Mouse (Mus musculus): Measurements from ENCODE around the gene Hist1h2ae. TPM values are rescaled to one million over a fixed set of nuclear protein-coding genes. Genes with fewer than 3 reads are reported as not detected.

Hist1h2ae gene
- polyA plus RNA-seq, 1 experiment from 2014 or later = 11.7 TPM

Small RNA genes lying within 50 kb of the gene (microRNA-seq; reads per million reads assigned to microRNA genes)
- not detected for gene Gm44297
- gene Gm44359 = not detected
- not detected for gene Gm44394

Other genes with a start within 250 kb of the Hist1h2ae start
- gene Zfp322a, start 202.0 kb downstream of the Hist1h2ae start, polyA plus RNA-seq (2014; fragmentation: Nextera tagmentation; extraction: Ambion mirVana) = 51.9 and 59.8 TPM in 2 replicates
- 8.8 and 9.5 TPM in 2 replicates for gene Abt1, start 147.4 kb downstream of the Hist1h2ae start, polyA plus RNA-seq (2014; fragmentation: Nextera tagmentation; extraction: Ambion mirVana)
- 0.17 TPM in 1 of 2 replicates, not detected in the other for gene Btn1a1, start 105.3 kb downstream of the Hist1h2ae start, polyA plus RNA-seq (2014; fragmentation: Nextera tagmentation; extraction: Ambion mirVana)
- not detected in 2 replicates for gene Btn2a2, start 82.4 kb downstream of the Hist1h2ae start, polyA plus RNA-seq (2014; fragmentation: Nextera tagmentation; extraction: Ambion mirVana)
- 1.7 and 2.1 TPM in 2 replicates for gene Hist1h4h, start 40.2 kb downstream of the Hist1h2ae start, polyA plus RNA-seq (2014; fragmentation: Nextera tagmentation; extraction: Ambion mirVana)
- gene Hist1h2af, start 37.3 kb downstream of the Hist1h2ae start, polyA plus RNA-seq (2014; fragmentation: Nextera tagmentation; extraction: Ambion mirVana) = not detected in 2 replicates
- 0.72 TPM in 1 of 2 replicates, not detected in the other for gene Hist1h3g, start 35.8 kb downstream of the Hist1h2ae start, polyA plus RNA-seq (2014; fragmentation: Nextera tagmentation; extraction: Ambion mirVana)
- 0.33 TPM in 1 of 2 replicates, not detected in the other for gene Hist1h2bh, start 27.8 kb downstream of the Hist1h2ae start, polyA plus RNA-seq (2014; fragmentation: Nextera tagmentation; extraction: Ambion mirVana)
- 0.52 TPM in 1 of 2 replicates, not detected in the other for gene Hist1h3f, start 27.2 kb downstream of the Hist1h2ae start, polyA plus RNA-seq (2014; fragmentation: Nextera tagmentation; extraction: Ambion mirVana)
- not detected in 2 replicates for gene Hist1h4f, start 19.6 kb downstream of the Hist1h2ae start, polyA plus RNA-seq (2014; fragmentation: Nextera tagmentation; extraction: Ambion mirVana)
- gene Hist1h1d, start 18.0 kb downstream of the Hist1h2ae start, polyA plus RNA-seq (2014; fragmentation: Nextera tagmentation; extraction: Ambion mirVana) = 0.07 and 0.13 TPM in 2 replicates
- gene Hist1h3e, start 8.9 kb downstream of the Hist1h2ae start, polyA plus RNA-seq (2014; fragmentation: Nextera tagmentation; extraction: Ambion mirVana) = 1.9 and 2.4 TPM in 2 replicates
- gene Hist1h2bg, start 176 bp upstream of the Hist1h2ae start, polyA plus RNA-seq (2014; fragmentation: Nextera tagmentation; extraction: Ambion mirVana) = 0.75 and 1.1 TPM in 2 replicates
- gene Hist1h2bf, start 3.0 kb upstream of the Hist1h2ae start, polyA plus RNA-seq (2014; fragmentation: Nextera tagmentation; extraction: Ambion mirVana) = 0.94 TPM in 1 of 2 replicates, not detected in the other
- gene Hist1h2ad, start 3.2 kb upstream of the Hist1h2ae start, polyA plus RNA-seq (2014; fragmentation: Nextera tagmentation; extraction: Ambion mirVana) = 1.1 TPM in 1 of 2 replicates, not detected in the other
- gene Hist1h3d, start 4.5 kb upstream of the Hist1h2ae start, polyA plus RNA-seq (2014; fragmentation: Nextera tagmentation; extraction: Ambion mirVana) = 0.50 and 1.1 TPM in 2 replicates
- gene Hist1h4d, start 10.4 kb upstream of the Hist1h2ae start, polyA plus RNA-seq (2014; fragmentation: Nextera tagmentation; extraction: Ambion mirVana) = 23.6 and 25.2 TPM in 2 replicates
- gene Hist1h2be, start 49.9 kb upstream of the Hist1h2ae start, polyA plus RNA-seq (2014; fragmentation: Nextera tagmentation; extraction: Ambion mirVana) = 1.1 and 1.3 TPM in 2 replicates
- 3.3 and 4.3 TPM in 2 replicates for gene Hist1h1e, start 51.3 kb upstream of the Hist1h2ae start, polyA plus RNA-seq (2014; fragmentation: Nextera tagmentation; extraction: Ambion mirVana)
- 0.17 and 0.41 TPM in 2 replicates for gene Hist1h2ac, start 112.7 kb upstream of the Hist1h2ae start, polyA plus RNA-seq (2014; fragmentation: Nextera tagmentation; extraction: Ambion mirVana)
- gene Hist1h2bc, start 113.0 kb upstream of the Hist1h2ae start, polyA plus RNA-seq (2014; fragmentation: Nextera tagmentation; extraction: Ambion mirVana) = 11.6 and 20.8 TPM in 2 replicates
- not detected in 2 replicates for gene Hist1h1t, start 124.6 kb upstream of the Hist1h2ae start, polyA plus RNA-seq (2014; fragmentation: Nextera tagmentation; extraction: Ambion mirVana)
- gene Hist1h4c, start 127.2 kb upstream of the Hist1h2ae start, polyA plus RNA-seq (2014; fragmentation: Nextera tagmentation; extraction: Ambion mirVana) = 2.1 and 3.5 TPM in 2 replicates
- 2.4 and 4.7 TPM in 2 replicates for gene Hfe, start 139.6 kb upstream of the Hist1h2ae start, polyA plus RNA-seq (2014; fragmentation: Nextera tagmentation; extraction: Ambion mirVana)
- 5.3 and 8.4 TPM in 2 replicates for gene Hist1h1c, start 167.6 kb upstream of the Hist1h2ae start, polyA plus RNA-seq (2014; fragmentation: Nextera tagmentation; extraction: Ambion mirVana)
- not detected in 2 replicates for gene Hist1h3c, start 174.4 kb upstream of the Hist1h2ae start, polyA plus RNA-seq (2014; fragmentation: Nextera tagmentation; extraction: Ambion mirVana)
- not detected in 2 replicates for gene Hist1h2bb, start 175.5 kb upstream of the Hist1h2ae start, polyA plus RNA-seq (2014; fragmentation: Nextera tagmentation; extraction: Ambion mirVana)
- gene Hist1h2ab, start 179.9 kb upstream of the Hist1h2ae start, polyA plus RNA-seq (2014; fragmentation: Nextera tagmentation; extraction: Ambion mirVana) = 3.5 and 4.0 TPM in 2 replicates
- gene Hist1h3b, start 181.0 kb upstream of the Hist1h2ae start, polyA plus RNA-seq (2014; fragmentation: Nextera tagmentation; extraction: Ambion mirVana) = 0.51 and 1.3 TPM in 2 replicates
- 1.8 TPM in 1 of 2 replicates, not detected in the other for gene Hist1h4b, start 185.8 kb upstream of the Hist1h2ae start, polyA plus RNA-seq (2014; fragmentation: Nextera tagmentation; extraction: Ambion mirVana)
- gene Hist1h4a, start 190.0 kb upstream of the Hist1h2ae start, polyA plus RNA-seq (2014; fragmentation: Nextera tagmentation; extraction: Ambion mirVana) = not detected in 2 replicates
- gene Hist1h3a, start 191.2 kb upstream of the Hist1h2ae start, polyA plus RNA-seq (2014; fragmentation: Nextera tagmentation; extraction: Ambion mirVana) = 0.75 and 1.2 TPM in 2 replicates
- not detected in 2 replicates for gene Hist1h1a, start 192.4 kb upstream of the Hist1h2ae start, polyA plus RNA-seq (2014; fragmentation: Nextera tagmentation; extraction: Ambion mirVana)
- gene Trim38, start 198.7 kb upstream of the Hist1h2ae start, polyA plus RNA-seq (2014; fragmentation: Nextera tagmentation; extraction: Ambion mirVana) = not detected in 2 replicates
- gene Slc17a2, start 235.8 kb upstream of the Hist1h2ae start, polyA plus RNA-seq (2014; fragmentation: Nextera tagmentation; extraction: Ambion mirVana) = not detected in 2 replicates